Comparison of ENCODE assay signal across 10 mouse cellular contexts in the genomic region with DNA sequence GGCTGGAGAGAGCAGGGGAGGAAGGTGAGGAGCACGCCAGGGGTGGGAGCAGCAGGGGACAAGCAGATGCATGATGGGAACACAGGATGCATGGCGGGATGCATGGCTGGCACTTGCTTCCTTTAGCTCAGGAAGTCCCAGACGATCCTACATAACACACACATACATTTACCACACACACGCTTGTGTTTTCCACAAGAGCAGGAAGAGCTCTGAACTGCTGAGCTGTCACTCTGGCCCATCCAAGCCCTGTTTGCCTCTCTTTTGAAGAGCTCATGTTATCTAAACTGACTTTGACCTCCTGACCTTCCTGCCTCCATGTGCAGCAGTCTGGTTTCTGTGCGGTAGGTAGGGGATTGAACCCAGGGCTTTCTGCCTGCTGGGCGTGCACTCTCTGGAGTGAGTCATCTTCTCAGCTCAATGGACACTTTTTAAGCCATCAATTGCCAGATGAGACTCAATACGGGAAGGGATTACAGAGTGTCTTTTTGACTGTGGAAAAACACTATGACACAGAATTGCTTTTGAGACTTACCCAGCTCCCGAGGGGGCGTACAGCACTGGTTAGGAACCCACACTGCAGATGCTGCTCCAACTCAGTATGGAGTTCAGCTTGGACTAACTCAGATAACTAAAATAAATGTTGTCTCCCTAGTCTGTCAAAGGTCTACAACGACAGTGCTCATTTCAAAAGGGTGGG. TPM values are rescaled to one million over a fixed set of nuclear protein-coding genes. Genes with fewer than 3 reads are reported as not detected.
DNase-seq lines count a peak whose midpoint lies in the region; ATAC-seq lines count a peak whose summit lies in the region.
"Had no signal": no experiment of that assay in that cellular context is flagged by ENCODE, and none has a peak within 500 bp of the region (broad histone marks: within the 10 kb centered on the region; RNA-seq: fewer than 3 reads in every experiment).

No protein-coding gene starts in this region.

- peaks cover 7% of the 10 kb centered on the region; the same call in 1 of the 2 replicates for H3K27me3 ChIP-seq in forebrain, embryonic 12.5 days
- no peaks in the 10 kb centered on the region for H3K27me3 ChIP-seq in forebrain, embryonic 11.5 days (ENCODE audit: control insufficient read depth, insufficient read depth, low read length)
- H3K27me3 ChIP-seq in limb, embryonic 15.5 days = no peaks in the 10 kb centered on the region

- no peaks in the 10 kb centered on the region for H3K36me3 ChIP-seq in forebrain, embryonic 12.5 days (replicated peaks)
- no peaks in the 10 kb centered on the region for H3K36me3 ChIP-seq in forebrain, embryonic 11.5 days (ENCODE audit: control insufficient read depth, insufficient read depth, low read length)
- no peaks in the 10 kb centered on the region for H3K36me3 ChIP-seq in limb, embryonic 15.5 days

- no peaks in the 10 kb centered on the region for H3K9me3 ChIP-seq in forebrain, embryonic 12.5 days
- no peaks in the 10 kb centered on the region for H3K9me3 ChIP-seq in forebrain, embryonic 11.5 days (ENCODE audit: control insufficient read depth, low read length)
- H3K9me3 ChIP-seq in limb, embryonic 15.5 days = no peaks in the 10 kb centered on the region

- H3K27ac ChIP-seq in forebrain, embryonic 12.5 days = 0 out of 2 replicates have a peak overlapping the region, but pooled peaks have one; percentile 21
- H3K27ac ChIP-seq in forebrain, embryonic 11.5 days (ENCODE audit: low read depth, low read length) = no peak overlapping the region
- no peak overlapping the region for H3K27ac ChIP-seq in limb, embryonic 15.5 days
- H3K27ac ChIP-seq: macrophage had no signal

- WGBS in forebrain, embryonic 12.5 days = 65% methylated on average over 10 of the region's 10 CpGs
- WGBS in forebrain, embryonic 11.5 days = 65% methylated on average over 10 of the region's 10 CpGs
- 57% methylated on average over 10 of the region's 10 CpGs for WGBS in limb, embryonic 15.5 days

- DNase-seq in forebrain, embryonic 11.5 days (ENCODE audit: low spot score) = no peak
- peak; percentile 34 to 84 for DNase-seq in left cerebral cortex, postnatal 25 days (ENCODE audit: low spot score in 2 of 2)
- no peak for DNase-seq in left cerebral cortex, adult 11 months (ENCODE audit: low spot score)
- peak; percentile 81 for DNase-seq in brain, adult 2 months (ENCODE audit: low read depth, low spot score)
- no peak for DNase-seq in testis, postnatal 14 days (ENCODE audit: low spot score)
- DNase-seq: gastrocnemius, postnatal 10 days had no signal

- no peak overlapping the region for H3K9ac ChIP-seq in forebrain, embryonic 12.5 days
- H3K9ac ChIP-seq in forebrain, embryonic 11.5 days (ENCODE audit: low read length) = no peak overlapping the region
- no peak overlapping the region for H3K9ac ChIP-seq in limb, embryonic 15.5 days

- peaks cover 8% of the 10 kb centered on the region for H3K4me1 ChIP-seq in forebrain, embryonic 12.5 days
- peaks cover 7% of the 10 kb centered on the region; the same call in 1 of the 2 replicates for H3K4me1 ChIP-seq in forebrain, embryonic 11.5 days (replicated peaks; ENCODE audit: control insufficient read depth, insufficient read depth, low read length)
- H3K4me1 ChIP-seq in limb, embryonic 15.5 days = peaks cover 7% of the 10 kb centered on the region

- H3K4me2 ChIP-seq in forebrain, embryonic 12.5 days = no peak overlapping the region
- H3K4me2 ChIP-seq in forebrain, embryonic 11.5 days (ENCODE audit: low read depth, low read length, severe bottlenecking) = no peak overlapping the region
- no peak overlapping the region for H3K4me2 ChIP-seq in limb, embryonic 15.5 days

- intact Hi-C loops in left cerebral cortex, postnatal 25 days (cut with DNase I) = no loop called here

- no peak overlapping the region for H3K4me3 ChIP-seq in forebrain, embryonic 12.5 days (replicated peaks)
- H3K4me3 ChIP-seq in forebrain, embryonic 11.5 days (ENCODE audit: low read depth, low read length) = no peak overlapping the region
- 0 out of 2 replicates have a peak overlapping the region, but pooled peaks have one; percentile 3 for H3K4me3 ChIP-seq in limb, embryonic 15.5 days

- ATAC-seq in forebrain, embryonic 12.5 days (ENCODE audit: low FRiP score) = no peak
- no peak for ATAC-seq in forebrain, embryonic 11.5 days (replicated peaks; ENCODE audit: low FRiP score)
- no peak for ATAC-seq in limb, embryonic 15.5 days (ENCODE audit: insufficient number of reproducible peaks, low FRiP score, low TSS enrichment, low read depth)
- ATAC-seq in cerebellum, adult (ENCODE audit: insufficient number of reproducible peaks, low FRiP score, low TSS enrichment) = no peak

RNA-seq across cellular contexts. Expression of gene Npr1, which starts 14.1 kb away (rescaled TPM):
- polyA plus RNA-seq in forebrain, embryonic 12.5 days (2016; fragmentation: Nextera tagmentation; extraction: Ambion mirVana) = 1.6 and 2.2 TPM in 2 replicates
- 2.0 and 2.8 TPM in 2 replicates for polyA plus RNA-seq in forebrain, embryonic 11.5 days (2014; fragmentation: Nextera tagmentation; extraction: Ambion mirVana)
- 1 to 10 TPM; 3.0 to 3.1 TPM for total RNA-seq in left cerebral cortex, postnatal 25 days (2021)
- polyA plus RNA-seq in limb, embryonic 15.5 days (2015; fragmentation: Nextera tagmentation; extraction: Ambion mirVana) = 5.4 and 6.7 TPM in 2 replicates

RNA-seq across cellular contexts. Expression of gene Ints3, which starts 18.1 kb away (rescaled TPM):
- polyA plus RNA-seq in forebrain, embryonic 12.5 days (2016; fragmentation: Nextera tagmentation; extraction: Ambion mirVana) = 42.8 and 45.1 TPM in 2 replicates
- polyA plus RNA-seq in forebrain, embryonic 11.5 days (2014; fragmentation: Nextera tagmentation; extraction: Ambion mirVana) = 50.5 and 55.3 TPM in 2 replicates
- total RNA-seq in left cerebral cortex, postnatal 25 days (2021) = 10 to 100 TPM; 64.3 to 70.2 TPM
- polyA plus RNA-seq in limb, embryonic 15.5 days (2015; fragmentation: Nextera tagmentation; extraction: Ambion mirVana) = 25.6 and 28.0 TPM in 2 replicates

RNA-seq across cellular contexts. Expression of gene Ilf2, which starts 24.4 kb away (rescaled TPM):
- polyA plus RNA-seq in forebrain, embryonic 12.5 days (2016; fragmentation: Nextera tagmentation; extraction: Ambion mirVana) = 351 and 352 TPM in 2 replicates
- 365 and 366 TPM in 2 replicates for polyA plus RNA-seq in forebrain, embryonic 11.5 days (2014; fragmentation: Nextera tagmentation; extraction: Ambion mirVana)
- 10 to 100 TPM; 81.2 to 84.6 TPM for total RNA-seq in left cerebral cortex, postnatal 25 days (2021)
- 171 and 176 TPM in 2 replicates for polyA plus RNA-seq in limb, embryonic 15.5 days (2015; fragmentation: Nextera tagmentation; extraction: Ambion mirVana)

RNA-seq across cellular contexts. Expression of gene Snapin, which starts 39.3 kb away (rescaled TPM):
- polyA plus RNA-seq in forebrain, embryonic 12.5 days (2016; fragmentation: Nextera tagmentation; extraction: Ambion mirVana) = 71.7 and 73.2 TPM in 2 replicates
- 66.3 and 68.3 TPM in 2 replicates for polyA plus RNA-seq in forebrain, embryonic 11.5 days (2014; fragmentation: Nextera tagmentation; extraction: Ambion mirVana)
- 10 to 100 TPM; 46.6 to 52.8 TPM for total RNA-seq in left cerebral cortex, postnatal 25 days (2021)
- polyA plus RNA-seq in limb, embryonic 15.5 days (2015; fragmentation: Nextera tagmentation; extraction: Ambion mirVana) = 89.9 and 95.4 TPM in 2 replicates

RNA-seq across cellular contexts. Expression of gene Chtop, which starts 57.8 kb away (rescaled TPM):
- polyA plus RNA-seq in forebrain, embryonic 12.5 days (2016; fragmentation: Nextera tagmentation; extraction: Ambion mirVana) = 228 and 238 TPM in 2 replicates
- 142 and 151 TPM in 2 replicates for polyA plus RNA-seq in forebrain, embryonic 11.5 days (2014; fragmentation: Nextera tagmentation; extraction: Ambion mirVana)
- total RNA-seq in left cerebral cortex, postnatal 25 days (2021) = 100 to 1,000 TPM; 177 to 179 TPM
- polyA plus RNA-seq in limb, embryonic 15.5 days (2015; fragmentation: Nextera tagmentation; extraction: Ambion mirVana) = 146 and 147 TPM in 2 replicates

Comparison
In these comparisons a context has a peak if more than half of its experiments do, and no peak if none do; other contexts are left out.
1. DNase-seq: peak in left cerebral cortex, postnatal 25 days (2 of 2) and brain, adult 2 months (single experiment); none in forebrain, embryonic 11.5 days (single experiment), left cerebral cortex, adult 11 months (single experiment) and testis, postnatal 14 days (single experiment).